Mouse (Mus musculus): ENCODE data around the gene Vrk1. TPM values are rescaled to one million over a fixed set of nuclear protein-coding genes. Genes with fewer than 3 reads are reported as not detected.

Vrk1 gene
- polyA plus RNA-seq, 1 experiment = 12.9 TPM

DNA sequence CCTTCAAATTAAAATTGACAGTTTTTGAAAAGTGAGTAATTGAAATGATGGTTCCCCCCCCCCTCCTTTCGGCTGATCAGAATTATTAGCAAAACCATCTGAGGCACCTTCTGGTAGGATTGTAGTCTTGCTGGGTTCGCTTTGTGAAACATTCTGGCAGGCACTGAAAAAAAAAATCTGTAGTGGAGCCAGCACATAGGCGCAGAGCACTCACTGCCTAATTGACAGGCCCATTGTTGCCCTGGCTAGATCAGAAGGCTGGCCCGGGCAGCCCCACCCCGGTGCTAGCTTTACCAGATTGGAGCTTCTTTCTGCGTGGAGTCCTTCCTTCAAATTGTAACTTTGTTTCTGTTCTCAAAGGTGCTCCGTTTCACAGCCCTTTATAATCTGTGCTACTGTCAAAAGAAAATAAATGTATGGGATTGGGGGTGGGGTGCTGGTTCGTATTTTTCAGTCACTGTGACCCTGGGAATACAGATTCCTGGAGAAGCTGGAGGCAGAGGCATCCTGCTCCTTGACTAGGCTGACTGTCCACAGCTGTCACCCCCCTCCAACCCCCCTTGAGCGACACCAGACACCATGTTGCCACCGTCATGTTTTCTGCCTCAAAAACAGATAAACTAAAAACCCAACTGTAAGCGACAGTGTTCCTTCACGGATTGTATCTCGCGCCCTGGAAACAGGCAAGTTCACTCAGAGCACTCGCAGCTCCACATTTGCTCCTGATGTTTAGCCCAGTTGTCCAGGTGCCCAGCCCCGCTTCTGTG lies 72.3 kb downstream of the Vrk1 start:
- H3K4me3 ChIP-seq (replicated peaks; ENCODE audit: insufficient read depth, low read depth, low read length) = no peak overlapping the region
- TF ChIP-seq CTCF (IDR thresholded peaks at IDR 0.05; ENCODE audit: borderline replicate concordance, insufficient read depth, low read depth, low read length) (no peak), POLR2A (IDR thresholded peaks at IDR 0.05; ENCODE audit: borderline replicate concordance, insufficient read depth, low read length) (no peak)
- 59% methylated on average over 16 of the region's 16 CpGs for WGBS
- H3K4me1 ChIP-seq (ENCODE audit: control insufficient read depth, insufficient read depth, low read length) = peaks cover 6% of the 10 kb centered on the region; the same call in 1 of the 2 replicates
- no peak overlapping the region for H3K27ac ChIP-seq (ENCODE audit: insufficient read depth, low read length)
- peaks cover 3% of the 10 kb centered on the region; the same call in 1 of the 2 replicates for H3K27me3 ChIP-seq (ENCODE audit: control insufficient read depth, insufficient read depth, low read length)
- peak in 1 of 2 experiments; percentile 17 for DNase-seq

DNA sequence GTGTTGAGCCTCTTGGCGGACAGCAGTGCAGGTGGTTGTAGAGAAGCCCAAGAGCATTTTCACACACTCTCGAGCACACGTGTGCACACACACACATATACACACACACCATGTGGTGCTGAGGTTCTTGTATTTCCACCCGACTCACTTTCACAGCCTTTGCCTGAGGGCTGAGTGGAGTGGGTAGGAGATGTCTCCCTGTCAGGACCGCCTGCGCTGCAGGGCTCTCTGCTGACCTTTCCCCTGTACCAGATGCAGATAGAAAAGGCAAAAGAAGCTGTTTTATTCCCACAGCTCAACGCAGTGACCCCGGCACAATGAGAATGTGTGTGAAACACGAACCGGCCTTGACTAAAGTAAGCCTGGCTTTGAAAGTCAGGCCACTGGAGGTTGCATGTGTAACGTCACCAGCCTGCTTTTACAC lies 72.9 kb downstream of the Vrk1 start:
- no peak overlapping the region for H3K4me3 ChIP-seq (replicated peaks; ENCODE audit: insufficient read depth, low read depth, low read length)
- TF ChIP-seq CTCF (IDR thresholded peaks at IDR 0.05; ENCODE audit: borderline replicate concordance, insufficient read depth, low read depth, low read length) (no peak), POLR2A (IDR thresholded peaks at IDR 0.05; ENCODE audit: borderline replicate concordance, insufficient read depth, low read length) (no peak)
- WGBS = 84% methylated on average over 11 of the region's 11 CpGs
- peaks cover 3% of the 10 kb centered on the region; the same call in 1 of the 2 replicates for H3K27me3 ChIP-seq (ENCODE audit: control insufficient read depth, insufficient read depth, low read length)
- no peak for DNase-seq
- H3K4me1 ChIP-seq (ENCODE audit: control insufficient read depth, insufficient read depth, low read length) = peaks cover 6% of the 10 kb centered on the region; the same call in 1 of the 2 replicates
- H3K27ac ChIP-seq (ENCODE audit: insufficient read depth, low read length) = no peak overlapping the region

DNA sequence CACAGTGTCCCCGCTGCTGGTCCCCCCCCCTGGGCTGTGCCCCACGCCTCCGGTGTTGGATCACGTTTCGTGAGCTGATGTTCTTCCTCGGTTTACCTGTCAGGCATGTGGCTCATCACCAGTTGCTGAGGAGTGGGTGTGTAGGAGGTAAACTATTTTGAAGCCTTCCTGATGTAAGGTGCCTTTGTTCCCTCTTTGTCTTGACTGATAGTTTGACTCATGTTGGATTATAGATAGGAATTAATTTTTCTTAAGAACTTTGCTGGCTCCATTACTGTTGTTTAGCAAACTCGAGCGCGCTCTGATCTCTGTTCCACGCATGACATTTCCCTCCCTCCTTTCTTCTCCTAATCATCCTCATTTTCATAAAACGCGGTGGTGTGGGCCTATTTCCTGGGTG lies 74.1 kb downstream of the Vrk1 start:
- Histone ChIP-seq H3K4me1 (ENCODE audit: control insufficient read depth, insufficient read depth, low read length) (peaks cover 6% of the 10 kb centered on the region; the same call in 1 of the 2 replicates), H3K27ac (ENCODE audit: insufficient read depth, low read length) (no peak overlapping the region), H3K4me3 (replicated peaks; ENCODE audit: insufficient read depth, low read depth, low read length) (no peak overlapping the region), H3K27me3 (ENCODE audit: control insufficient read depth, insufficient read depth, low read length) (peaks cover 3% of the 10 kb centered on the region; the same call in 1 of the 2 replicates)
- WGBS = 95% methylated on average over 12 of the region's 12 CpGs
- DNase-seq = no peak
- TF ChIP-seq CTCF (IDR thresholded peaks at IDR 0.05; ENCODE audit: borderline replicate concordance, insufficient read depth, low read depth, low read length) (no peak), POLR2A (IDR thresholded peaks at IDR 0.05; ENCODE audit: borderline replicate concordance, insufficient read depth, low read length) (no peak)

DNA sequence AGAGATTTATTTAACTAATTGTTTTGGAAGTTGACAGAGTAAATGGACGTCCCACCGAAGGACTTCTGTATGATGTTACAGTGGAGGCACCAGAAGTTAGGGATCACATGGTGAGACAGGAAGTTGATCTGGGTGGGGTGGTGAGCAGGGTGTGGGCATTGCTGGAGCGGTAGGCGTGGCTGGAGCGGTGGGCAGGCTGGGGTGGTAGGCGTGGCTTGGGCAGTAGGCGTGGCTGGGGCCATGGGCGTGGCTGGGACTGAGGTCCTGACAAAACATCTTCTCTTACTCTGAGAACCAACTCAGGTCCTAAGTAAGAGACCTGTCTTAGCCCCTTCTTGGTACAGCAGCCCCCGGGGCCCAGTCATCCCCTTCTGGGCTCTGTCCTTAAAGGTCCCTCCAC lies 84.8 kb downstream of the Vrk1 start:
- Histone ChIP-seq H3K27ac (ENCODE audit: insufficient read depth, low read length) (no peak overlapping the region), H3K4me3 (replicated peaks; ENCODE audit: insufficient read depth, low read depth, low read length) (no peak overlapping the region), H3K4me1 (ENCODE audit: control insufficient read depth, insufficient read depth, low read length) (no peaks in the 10 kb centered on the region), H3K27me3 (ENCODE audit: control insufficient read depth, insufficient read depth, low read length) (no peaks in the 10 kb centered on the region; the same call in 1 of the 2 replicates)
- TF ChIP-seq CTCF (IDR thresholded peaks at IDR 0.05; ENCODE audit: borderline replicate concordance, insufficient read depth, low read depth, low read length) (no peak), POLR2A (IDR thresholded peaks at IDR 0.05; ENCODE audit: borderline replicate concordance, insufficient read depth, low read length) (no peak)
- no peak for DNase-seq
- WGBS = 97% methylated on average over 9 of the region's 9 CpGs

DNA sequence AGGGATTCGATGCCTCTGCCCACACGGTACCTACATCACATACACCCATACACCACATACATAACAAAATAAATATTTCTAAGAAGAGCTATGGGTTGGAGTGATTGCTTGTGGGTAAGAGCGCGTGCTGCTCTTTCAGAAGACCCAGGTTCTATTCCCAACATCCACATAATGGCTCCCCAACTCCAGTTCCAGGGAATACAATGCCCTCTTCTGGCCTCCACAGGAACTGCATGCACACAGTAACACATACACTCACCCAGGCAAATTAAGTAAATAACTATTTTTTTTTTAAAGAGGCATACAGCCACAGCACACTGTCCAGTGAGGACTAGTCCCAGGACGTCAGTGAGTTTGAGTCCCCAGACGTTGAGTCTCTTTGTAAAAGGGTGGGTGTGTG lies 92.0 kb downstream of the Vrk1 start:
- Histone ChIP-seq H3K27ac (ENCODE audit: insufficient read depth, low read length) (no peak overlapping the region), H3K27me3 (ENCODE audit: control insufficient read depth, insufficient read depth, low read length) (no peaks in the 10 kb centered on the region; the same call in 1 of the 2 replicates), H3K4me1 (ENCODE audit: control insufficient read depth, insufficient read depth, low read length) (no peaks in the 10 kb centered on the region), H3K4me3 (replicated peaks; ENCODE audit: insufficient read depth, low read depth, low read length) (no peak overlapping the region)
- 98% methylated on average over 6 of the region's 6 CpGs for WGBS
- DNase-seq = no peak
- TF ChIP-seq POLR2A (IDR thresholded peaks at IDR 0.05; ENCODE audit: borderline replicate concordance, insufficient read depth, low read length) = no peak
- no peak for TF ChIP-seq CTCF (IDR thresholded peaks at IDR 0.05; ENCODE audit: borderline replicate concordance, insufficient read depth, low read depth, low read length)

DNA sequence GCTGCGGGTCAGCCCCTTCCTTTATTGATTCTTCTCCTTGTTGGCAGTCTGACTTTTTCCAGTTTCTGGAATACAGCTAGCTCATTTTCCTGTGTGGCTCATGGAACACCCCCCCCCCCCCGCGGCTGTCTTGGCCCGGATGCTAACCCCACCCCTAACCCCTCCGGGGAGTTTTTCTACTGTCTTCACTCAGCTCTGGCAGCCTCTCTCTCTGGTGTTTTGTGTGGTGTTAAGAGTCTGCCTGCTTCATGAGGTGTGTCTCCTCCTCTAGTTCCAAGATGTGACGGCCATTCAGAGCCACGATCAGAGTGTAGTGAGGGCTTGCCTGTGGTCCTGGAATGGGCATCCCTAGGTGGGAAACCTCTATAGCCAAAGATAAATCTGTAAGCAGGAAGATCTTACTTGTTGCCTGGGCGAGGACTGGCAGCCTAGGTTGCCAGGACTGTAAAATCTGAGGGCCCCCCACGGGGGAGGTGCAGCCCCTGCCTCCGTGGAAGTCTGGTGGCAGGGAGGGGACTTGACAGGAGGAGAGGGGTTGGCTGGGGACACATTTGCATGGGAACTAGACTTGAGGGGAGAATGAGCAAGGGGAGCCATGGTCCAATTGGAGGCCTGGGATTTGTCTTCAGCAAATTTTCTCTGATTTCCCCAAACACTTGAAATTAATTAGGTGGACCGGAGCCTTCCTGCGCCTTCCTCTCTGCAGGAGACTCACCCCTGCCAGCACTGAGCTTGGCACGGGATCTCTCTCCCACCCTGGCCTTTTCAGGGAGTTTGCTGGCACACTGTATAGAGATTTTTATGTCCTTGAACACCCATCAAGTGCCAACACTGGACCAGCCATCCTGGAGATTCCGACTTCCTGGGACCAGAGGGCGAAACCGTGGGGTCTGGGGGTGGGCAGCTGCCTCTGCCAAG lies 93.0 kb downstream of the Vrk1 start:
- DNase-seq = no peak
- Histone ChIP-seq H3K27ac (ENCODE audit: insufficient read depth, low read length) (no peak overlapping the region), H3K27me3 (ENCODE audit: control insufficient read depth, insufficient read depth, low read length) (no peaks in the 10 kb centered on the region; the same call in 1 of the 2 replicates), H3K4me3 (replicated peaks; ENCODE audit: insufficient read depth, low read depth, low read length) (no peak overlapping the region), H3K4me1 (ENCODE audit: control insufficient read depth, insufficient read depth, low read length) (no peaks in the 10 kb centered on the region)
- WGBS = 9% methylated on average over 16 of the region's 16 CpGs
- TF ChIP-seq POLR2A (IDR thresholded peaks at IDR 0.05; ENCODE audit: borderline replicate concordance, insufficient read depth, low read length) (no peak), CTCF (IDR thresholded peaks at IDR 0.05; ENCODE audit: borderline replicate concordance, insufficient read depth, low read depth, low read length) (no peak)

DNA sequence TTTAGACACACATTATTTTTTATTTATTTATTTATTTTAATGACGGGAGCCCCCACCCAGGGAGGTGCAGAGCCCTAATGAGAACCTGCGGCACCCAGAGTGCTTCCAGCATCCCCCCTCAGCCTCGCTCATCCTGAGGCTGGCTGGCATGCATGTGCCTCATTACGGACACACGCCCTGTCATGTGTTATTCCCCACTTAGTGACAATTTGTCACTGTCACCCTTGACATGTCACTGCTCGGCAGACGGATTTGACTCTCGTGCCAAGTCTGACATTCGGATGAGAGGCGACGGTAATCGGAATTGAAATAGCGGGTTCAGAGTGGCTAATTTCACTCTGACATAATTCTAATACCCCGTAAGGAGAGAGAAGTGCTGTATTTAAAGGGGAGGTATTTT lies 97.2 kb downstream of the Vrk1 start:
- no peak overlapping the region for H3K27ac ChIP-seq (ENCODE audit: insufficient read depth, low read length)
- no peak overlapping the region for H3K4me3 ChIP-seq (replicated peaks; ENCODE audit: insufficient read depth, low read depth, low read length)
- TF ChIP-seq CTCF (IDR thresholded peaks at IDR 0.05; ENCODE audit: borderline replicate concordance, insufficient read depth, low read depth, low read length) (no peak), POLR2A (IDR thresholded peaks at IDR 0.05; ENCODE audit: borderline replicate concordance, insufficient read depth, low read length) (no peak)
- no peak for DNase-seq
- H3K4me1 ChIP-seq (ENCODE audit: control insufficient read depth, insufficient read depth, low read length) = no peaks in the 10 kb centered on the region
- WGBS = 38% methylated on average over 14 of the region's 14 CpGs
- H3K27me3 ChIP-seq (ENCODE audit: control insufficient read depth, insufficient read depth, low read length) = no peaks in the 10 kb centered on the region
